Mouse (Mus musculus): Measurements from ENCODE around the gene Ccdc34.
"Not testable (repeated sequence)": the region's sequence is repeated elsewhere in the genome, so short reads cannot be mapped to it uniquely, and the experiment has no call there.

Ccdc34 gene

GRCm38 (mm10) chr2:110080532-110080931 lies 62.9 kb downstream of the Ccdc34 start:
- DNase-seq (ENCODE audit: low spot score) = no peak

DNA sequence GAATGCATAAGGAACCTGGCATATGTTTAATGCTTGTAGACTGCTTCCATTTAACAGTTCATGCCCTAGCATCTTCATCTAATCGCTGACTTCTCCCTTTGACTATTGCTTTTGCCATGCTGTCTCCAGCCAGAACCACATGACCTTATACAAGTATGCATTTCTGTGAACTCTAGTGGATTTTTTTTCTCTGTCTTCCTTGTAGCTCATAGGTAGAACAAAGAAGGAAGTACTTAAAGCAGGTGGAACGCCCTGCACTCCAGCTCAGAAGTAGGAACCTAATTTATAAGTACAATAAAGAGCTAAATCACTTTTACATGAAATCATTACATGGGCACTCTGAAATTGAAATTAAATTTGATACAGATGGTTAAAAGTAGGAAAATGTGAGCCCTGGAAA lies 65.4 kb downstream of the Ccdc34 start:
- no peak for DNase-seq (ENCODE audit: low spot score)

DNA sequence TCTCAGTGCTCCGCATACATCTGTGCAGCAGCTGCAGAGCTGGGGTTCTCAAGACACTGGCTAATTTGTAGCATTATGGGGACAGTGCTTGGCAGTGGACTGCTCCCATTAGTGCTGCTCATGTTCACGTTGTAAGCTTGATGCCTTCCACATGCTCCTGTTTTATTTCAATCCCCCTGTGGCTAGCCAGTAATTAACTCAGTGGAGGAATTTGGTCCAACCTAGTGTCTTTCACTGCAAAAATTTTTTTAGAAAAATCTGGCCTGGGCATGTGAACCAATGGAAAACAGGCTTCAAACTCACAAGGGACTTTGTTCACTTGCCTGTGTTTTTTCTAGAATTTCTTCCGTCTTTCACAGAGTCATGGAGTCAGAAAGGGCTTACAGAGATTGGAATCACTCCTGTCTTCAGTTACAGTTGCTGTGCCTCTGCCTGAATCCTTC lies 68.1 kb downstream of the Ccdc34 start:
- peak; percentile 5 for DNase-seq (ENCODE audit: low spot score)

DNA sequence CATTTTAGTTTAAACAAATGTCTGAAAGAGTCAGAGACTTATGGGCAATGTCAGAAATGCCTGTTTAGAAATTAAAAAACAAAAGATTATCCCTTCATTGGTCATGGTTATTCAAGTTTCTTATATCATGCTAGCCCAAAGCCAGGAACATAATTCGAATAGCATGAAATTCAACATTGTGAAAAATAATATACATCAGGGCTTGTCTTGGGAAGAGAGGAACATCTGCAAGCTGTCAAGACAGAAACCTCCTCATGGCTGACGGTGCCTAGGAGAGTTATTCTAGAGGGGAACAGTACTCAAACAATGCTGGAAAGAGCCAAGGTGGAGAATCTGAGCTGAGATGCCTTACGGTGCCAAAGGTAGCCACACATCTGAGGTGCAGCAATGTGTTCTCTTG lies 96.5 kb downstream of the Ccdc34 start:
- DNase-seq (ENCODE audit: low spot score) = no peak

DNA sequence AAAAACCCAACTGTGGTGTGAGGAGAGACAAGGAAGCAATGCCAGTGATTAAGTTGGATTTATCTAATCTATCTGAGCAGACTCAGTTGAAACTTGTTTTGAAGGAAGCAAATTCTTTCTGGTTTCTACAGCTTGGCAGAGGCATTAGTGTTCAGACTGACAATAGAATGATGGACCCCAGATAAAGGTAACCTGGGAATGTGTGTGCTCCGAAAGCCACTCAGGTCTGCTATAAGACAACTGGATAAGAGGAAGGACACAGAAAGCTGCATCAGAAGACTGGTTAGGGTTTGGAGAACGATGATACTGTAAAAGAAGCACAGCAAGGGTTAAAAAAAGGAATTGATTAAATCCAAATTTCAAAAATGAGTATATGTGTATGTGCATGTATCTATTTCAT lies 111.8 kb downstream of the Ccdc34 start:
- no peak for DNase-seq (ENCODE audit: low spot score)

GRCm38 (mm10) chr2:110131573-110131972 lies 114.0 kb downstream of the Ccdc34 start:
- DNase-seq (ENCODE audit: low spot score) = no peak

DNA sequence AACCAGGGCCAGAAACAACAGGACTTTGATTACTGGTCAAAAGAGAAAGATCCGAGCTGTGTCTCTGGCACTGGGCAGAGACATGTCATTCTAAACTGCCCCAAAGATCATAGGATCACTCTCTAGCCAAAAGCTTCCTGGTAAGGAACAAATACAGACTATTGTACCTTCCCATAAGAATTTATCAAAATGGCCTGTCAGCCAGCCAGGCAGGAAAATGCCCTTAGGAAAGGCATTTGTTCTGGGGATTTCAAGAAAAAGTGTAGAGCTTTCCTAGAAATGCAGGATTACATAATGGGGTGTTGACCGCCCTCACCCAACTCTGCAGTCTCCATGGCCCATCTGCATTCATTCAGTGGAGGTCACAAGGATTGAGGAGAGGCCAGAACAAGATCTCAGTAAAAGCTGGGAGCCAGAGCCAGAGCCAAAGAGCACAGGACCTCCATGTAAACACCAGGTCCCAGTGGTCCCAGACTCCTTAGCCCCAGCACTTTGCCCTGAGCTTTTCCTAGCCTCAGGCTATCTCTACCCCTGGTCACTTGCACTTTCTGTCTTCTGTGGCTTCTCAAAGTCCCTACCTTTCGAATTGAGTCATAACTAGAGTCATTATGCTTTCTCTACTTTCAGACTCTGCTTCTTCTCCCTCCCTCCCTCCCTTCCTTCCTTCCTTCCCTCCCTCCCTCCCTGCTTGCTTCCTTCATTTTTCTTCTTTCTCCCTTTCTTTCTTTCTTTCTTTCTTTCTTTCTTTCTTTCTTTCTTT lies 115.9 kb downstream of the Ccdc34 start:
- DNase-seq (ENCODE audit: low spot score) = no peak

GRCm38 (mm10) chr2:110134765-110135594 lies 117.4 kb downstream of the Ccdc34 start:
- no peak for DNase-seq (ENCODE audit: low spot score)

DNA sequence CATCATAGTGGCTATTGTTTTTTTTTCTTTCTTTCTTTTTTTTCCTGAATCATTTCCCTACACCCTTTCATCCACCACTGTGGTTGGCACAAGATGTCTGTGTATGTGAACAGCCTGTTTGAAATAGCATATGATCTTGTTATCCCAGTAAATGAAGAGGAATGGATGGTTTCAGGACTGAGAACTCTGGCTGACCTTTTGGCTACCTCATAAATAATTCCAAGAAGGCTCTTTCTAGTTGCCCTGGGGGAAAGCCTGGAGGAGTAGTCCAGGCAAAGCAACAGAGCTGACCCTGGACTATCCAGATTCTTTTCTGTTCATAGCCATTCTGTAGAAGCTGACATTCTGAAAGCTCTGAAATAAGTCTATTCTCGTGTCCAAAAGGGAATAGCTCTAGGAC lies 119.7 kb downstream of the Ccdc34 start:
- DNase-seq (ENCODE audit: low spot score) = no peak

GRCm38 (mm10) chr2:110138096-110138495 lies 120.5 kb downstream of the Ccdc34 start:
- DNase-seq (ENCODE audit: low spot score) = no peak

GRCm38 (mm10) chr2:110147980-110148379 lies 130.4 kb downstream of the Ccdc34 start:
- not testable (repeated sequence) for DNase-seq (ENCODE audit: low spot score)

- DNase-seq (ENCODE audit: low spot score) = no peak
Observed at GRCm38 (mm10) chr2:110149246-110149645, 131.6 kb downstream of the Ccdc34 start.

DNA sequence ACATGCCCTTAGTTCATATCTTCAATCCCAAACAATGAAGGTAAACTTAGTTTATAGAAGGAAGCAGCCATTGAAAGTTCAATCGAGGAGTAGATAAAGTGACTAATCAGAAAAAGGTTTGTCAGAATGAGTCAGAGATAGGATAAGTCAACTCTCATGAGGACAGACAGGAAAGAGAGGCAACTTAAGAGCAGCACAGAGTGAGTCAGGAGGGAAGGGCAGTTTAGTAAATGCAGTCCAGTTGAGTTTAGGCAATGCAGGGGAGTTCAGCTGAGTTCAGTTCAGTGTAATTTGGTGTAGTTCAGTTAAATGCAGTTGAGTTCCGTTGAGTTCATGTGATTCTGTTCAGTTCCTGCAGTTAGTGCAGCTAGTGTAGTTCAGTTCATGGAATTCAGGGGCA lies 138.7 kb downstream of the Ccdc34 start:
- DNase-seq (ENCODE audit: low spot score) = no peak

DNA sequence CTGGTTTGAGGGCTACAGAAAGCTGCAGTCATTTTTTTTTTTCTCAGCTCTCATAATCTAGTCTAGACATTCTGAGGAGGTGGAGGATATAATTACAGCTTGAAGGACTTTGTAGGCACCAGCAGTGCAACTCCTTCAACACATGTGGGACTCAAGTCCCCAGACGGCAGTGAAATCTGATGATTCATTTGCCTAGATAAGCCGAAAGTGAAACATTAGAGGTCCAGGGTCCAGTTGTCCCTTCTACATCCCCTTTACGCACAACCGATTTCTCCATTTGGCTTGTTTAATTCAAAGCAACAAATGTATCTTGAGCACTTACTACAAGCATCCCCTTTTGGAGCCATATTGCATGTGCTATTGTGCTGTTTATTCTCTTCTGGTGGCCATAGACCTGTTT lies 147.4 kb downstream of the Ccdc34 start:
- DNase-seq (ENCODE audit: low spot score) = no peak

DNA sequence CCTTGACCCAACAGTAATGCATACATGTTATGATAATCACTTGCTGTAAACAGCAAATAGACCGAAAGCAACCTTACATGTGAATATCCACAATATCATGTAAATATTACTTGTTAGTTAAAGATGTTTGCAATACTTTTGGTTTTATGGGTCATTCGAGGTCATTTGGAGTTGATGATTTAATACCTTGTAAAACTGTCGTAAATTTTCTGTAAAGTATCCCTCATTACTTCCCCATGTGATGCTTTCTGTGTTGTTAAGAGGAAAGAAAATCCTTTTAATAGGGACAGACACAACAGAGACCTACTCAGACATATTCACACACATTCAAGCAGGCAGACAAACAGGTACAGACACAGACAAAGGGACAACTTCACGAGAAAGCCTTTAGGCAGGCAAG lies 150.1 kb downstream of the Ccdc34 start:
- no peak for DNase-seq (ENCODE audit: low spot score)

- no peak for DNase-seq (ENCODE audit: low spot score)
Observed at GRCm38 (mm10) chr2:110168361-110168760, 150.7 kb downstream of the Ccdc34 start.

DNA sequence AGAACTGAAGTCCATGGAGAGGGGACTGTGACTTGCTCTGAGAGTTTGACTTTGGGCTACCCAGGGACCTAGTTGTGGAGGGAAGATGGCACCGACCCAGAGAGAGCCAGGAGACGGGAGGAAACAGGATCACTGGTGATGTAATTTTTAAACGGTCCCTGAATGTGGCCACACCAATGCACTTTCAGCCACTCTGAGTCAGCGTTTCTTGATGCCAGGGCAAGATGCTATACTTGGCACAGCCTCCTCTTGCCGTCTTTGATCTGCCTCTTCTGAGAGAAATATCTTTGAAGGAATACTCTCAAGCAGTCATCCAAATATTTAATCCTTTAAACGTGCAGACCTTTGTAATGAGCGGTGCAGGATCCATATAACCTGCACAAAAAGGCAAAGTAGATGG lies 154.8 kb downstream of the Ccdc34 start:
- no peak for DNase-seq (ENCODE audit: low spot score)

DNA sequence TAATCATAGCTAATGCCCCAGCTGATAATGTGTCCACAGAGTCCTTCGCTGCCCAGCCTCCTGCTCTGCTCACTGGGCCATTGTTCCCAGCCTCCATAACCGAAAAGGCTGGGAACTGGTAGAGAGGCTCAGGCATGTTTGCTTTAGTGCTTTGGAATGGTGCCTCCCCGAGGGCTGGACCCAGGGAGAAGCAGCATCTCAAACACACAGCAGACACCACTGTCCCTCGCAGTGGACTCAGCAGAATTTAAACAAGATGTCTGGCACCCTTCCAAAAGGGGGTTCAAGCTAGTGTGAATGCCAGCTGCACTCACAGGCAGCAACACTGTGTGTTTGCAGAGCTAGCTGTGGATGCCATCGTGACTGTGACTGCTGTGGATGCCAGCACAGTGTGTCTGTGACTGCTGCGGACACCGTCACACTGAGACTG lies 156.2 kb downstream of the Ccdc34 start:
- DNase-seq (ENCODE audit: low spot score) = no peak

DNA sequence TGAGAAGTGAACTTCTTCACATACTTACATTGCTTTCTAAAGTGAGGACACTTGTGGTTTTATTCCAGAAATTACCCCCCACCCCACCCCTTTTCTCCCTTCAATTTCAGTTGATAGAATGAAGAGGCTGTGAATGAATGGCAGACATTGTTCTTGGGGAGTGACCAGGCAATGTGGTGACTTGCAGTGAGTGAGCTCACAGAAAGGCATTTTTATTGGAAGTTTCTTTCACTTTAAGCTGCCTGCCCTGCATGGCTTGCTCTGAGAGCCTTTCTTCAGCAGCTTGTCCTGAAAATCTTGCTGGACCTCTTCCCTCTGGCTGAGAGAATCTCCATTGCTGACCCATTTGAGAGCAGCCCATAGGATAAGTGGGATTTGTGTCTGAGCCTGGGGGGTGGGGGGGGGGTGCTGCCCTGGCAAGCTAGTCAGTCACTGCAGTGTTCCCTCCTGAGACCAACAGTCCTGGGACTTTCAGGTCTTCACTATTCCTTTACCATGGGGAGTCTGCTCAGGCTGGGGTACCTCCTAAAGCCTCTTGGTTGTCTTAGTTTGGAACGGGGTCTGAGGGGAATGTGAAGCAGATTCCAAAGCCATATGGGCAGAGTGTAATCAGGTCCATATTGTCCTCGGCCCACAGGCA lies 159.3 kb downstream of the Ccdc34 start:
- no peak for DNase-seq (ENCODE audit: low spot score)

GRCm38 (mm10) chr2:110177406-110177805 lies 159.8 kb downstream of the Ccdc34 start:
- DNase-seq (ENCODE audit: low spot score) = no peak

DNA sequence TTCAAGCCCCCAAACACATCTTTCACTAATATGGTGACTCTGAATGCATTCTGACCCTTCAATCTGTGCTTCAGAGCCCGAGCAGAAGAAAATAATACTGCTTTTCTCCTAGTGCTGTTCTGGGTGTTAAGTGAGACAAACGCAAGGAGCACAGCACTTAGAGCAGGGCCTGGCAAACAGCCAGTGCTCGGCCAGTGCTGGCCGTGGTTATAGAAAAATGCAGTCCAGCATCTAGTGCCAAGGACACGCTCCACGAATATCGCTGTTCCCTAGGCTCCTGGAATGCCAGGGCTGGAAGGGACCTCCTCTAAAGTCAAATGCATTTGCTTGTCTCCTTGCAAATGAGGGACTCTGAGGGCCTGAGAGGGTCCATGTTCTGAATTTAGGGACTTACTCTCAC lies 160.3 kb downstream of the Ccdc34 start:
- peak; percentile 45 for DNase-seq (ENCODE audit: low spot score)

DNA sequence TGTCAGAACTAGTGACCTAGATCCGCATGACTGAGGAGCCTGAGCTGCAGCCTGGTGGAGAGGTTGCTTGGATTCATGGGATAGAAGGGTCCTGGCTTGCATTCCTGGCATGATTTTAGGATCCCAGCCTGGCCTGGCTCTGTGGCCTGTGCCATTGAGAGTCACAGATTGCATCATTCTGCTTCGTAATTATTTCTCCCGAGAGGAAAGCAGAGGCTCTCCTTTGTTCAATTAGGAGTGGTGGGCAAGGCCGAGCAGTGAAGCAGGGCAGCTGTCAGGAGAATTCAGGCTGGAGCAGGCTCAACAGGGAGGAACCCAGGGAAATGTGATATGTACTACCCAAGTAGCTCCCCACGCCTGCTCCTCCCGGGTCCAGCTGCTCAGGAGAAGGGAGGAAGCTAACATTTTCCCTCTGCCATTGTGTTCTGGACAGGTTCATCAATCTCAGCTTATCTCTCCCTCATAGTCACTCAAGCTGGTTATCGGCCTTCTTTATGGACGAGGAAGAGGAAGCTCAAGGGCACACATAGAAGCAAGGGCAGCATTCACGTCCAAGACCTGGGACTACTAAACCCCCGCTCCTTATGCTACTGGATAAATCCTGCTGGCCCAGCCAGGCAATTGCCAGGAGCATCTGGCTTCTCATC lies 162.2 kb downstream of the Ccdc34 start:
- DNase-seq (ENCODE audit: low spot score) = peak; percentile 63
